Mouse (Mus musculus): ENCODE results near the gene Disp1. TPM values are rescaled to one million over a fixed set of nuclear protein-coding genes. Genes with fewer than 3 reads are reported as not detected.

The Disp1 gene
- total RNA-seq, 2 experiments from 2014 or later = 1.4 to 3.8 TPM

- ATAC-seq (replicated peaks; ENCODE audit: low FRiP score, poor library complexity, severe bottlenecking) = no peak
These were observed 13.7 kb downstream of the Disp1 start for GRCm38 (mm10) chr1:183207623-183208022.

GRCm38 (mm10) chr1:183207141-183207540 is 14.2 kb downstream of the Disp1 start:
- 0 out of 2 replicates have a peak, but pooled peaks have one; percentile 25 for ATAC-seq (replicated peaks; ENCODE audit: low FRiP score, poor library complexity, severe bottlenecking)

GRCm38 (mm10) chr1:183200926-183201325 is 20.4 kb downstream of the Disp1 start:
- no peak for ATAC-seq (replicated peaks; ENCODE audit: low FRiP score, poor library complexity, severe bottlenecking)

GRCm38 (mm10) chr1:183194763-183195162 is 26.6 kb downstream of the Disp1 start:
- no peak for ATAC-seq (replicated peaks; ENCODE audit: low FRiP score, poor library complexity, severe bottlenecking)

- ATAC-seq (replicated peaks; ENCODE audit: low FRiP score, poor library complexity, severe bottlenecking) = no peak
These were observed 27.2 kb downstream of the Disp1 start for GRCm38 (mm10) chr1:183194151-183194550.

- ATAC-seq (replicated peaks; ENCODE audit: low FRiP score, poor library complexity, severe bottlenecking) = no peak
These were observed 29.9 kb downstream of the Disp1 start for GRCm38 (mm10) chr1:183191398-183191797.

GRCm38 (mm10) chr1:183190456-183190855 is 30.9 kb downstream of the Disp1 start:
- ATAC-seq (replicated peaks; ENCODE audit: low FRiP score, poor library complexity, severe bottlenecking) = no peak

- no peak for ATAC-seq (replicated peaks; ENCODE audit: low FRiP score, poor library complexity, severe bottlenecking)
These were observed 32.2 kb downstream of the Disp1 start for GRCm38 (mm10) chr1:183189014-183189662.

GRCm38 (mm10) chr1:183188115-183189013 is 33.0 kb downstream of the Disp1 start:
- no peak for ATAC-seq (replicated peaks; ENCODE audit: low FRiP score, poor library complexity, severe bottlenecking)

- ATAC-seq (replicated peaks; ENCODE audit: low FRiP score, poor library complexity, severe bottlenecking) = no peak
These were observed 35.8 kb downstream of the Disp1 start for GRCm38 (mm10) chr1:183185560-183185959.

- ATAC-seq (replicated peaks; ENCODE audit: low FRiP score, poor library complexity, severe bottlenecking) = no peak
These were observed 36.6 kb downstream of the Disp1 start for GRCm38 (mm10) chr1:183184681-183185080.

GRCm38 (mm10) chr1:183183565-183183964 is 37.8 kb downstream of the Disp1 start:
- ATAC-seq (replicated peaks; ENCODE audit: low FRiP score, poor library complexity, severe bottlenecking) = no peak

GRCm38 (mm10) chr1:183182641-183183414 is 38.5 kb downstream of the Disp1 start:
- ATAC-seq (replicated peaks; ENCODE audit: low FRiP score, poor library complexity, severe bottlenecking) = no peak

- ATAC-seq (replicated peaks; ENCODE audit: low FRiP score, poor library complexity, severe bottlenecking) = no peak
These were observed 40.3 kb downstream of the Disp1 start for GRCm38 (mm10) chr1:183181030-183181395.

- ATAC-seq (replicated peaks; ENCODE audit: low FRiP score, poor library complexity, severe bottlenecking) = no peak
These were observed 40.9 kb downstream of the Disp1 start for GRCm38 (mm10) chr1:183180301-183181029.

- no peak for ATAC-seq (replicated peaks; ENCODE audit: low FRiP score, poor library complexity, severe bottlenecking)
These were observed 42.0 kb downstream of the Disp1 start for GRCm38 (mm10) chr1:183179316-183179715.

GRCm38 (mm10) chr1:183175236-183175635 is 46.1 kb downstream of the Disp1 start:
- ATAC-seq (replicated peaks; ENCODE audit: low FRiP score, poor library complexity, severe bottlenecking) = no peak

- no peak for ATAC-seq (replicated peaks; ENCODE audit: low FRiP score, poor library complexity, severe bottlenecking)
These were observed 50.2 kb downstream of the Disp1 start for GRCm38 (mm10) chr1:183171095-183171494.

- ATAC-seq (replicated peaks; ENCODE audit: low FRiP score, poor library complexity, severe bottlenecking) = no peak
These were observed 52.9 kb downstream of the Disp1 start for GRCm38 (mm10) chr1:183168465-183168864.

- no peak for ATAC-seq (replicated peaks; ENCODE audit: low FRiP score, poor library complexity, severe bottlenecking)
These were observed 53.5 kb downstream of the Disp1 start for GRCm38 (mm10) chr1:183167776-183168175.

All from erythroblast, adult 5-6 weeks (primary cell).